Mouse (Mus musculus): ENCODE data around the gene Tmem235.

GRCm38 (mm10) chr11:117836306-117836705, 24.2 kb upstream of the Tmem235 start:
- no peak for TF ChIP-seq POLR2A (IDR thresholded peaks at IDR 0.05; ENCODE audit: extremely low read depth, insufficient read depth, low read length)
- TF ChIP-seq CTCF (IDR thresholded peaks at IDR 0.05; ENCODE audit: extremely low read depth, insufficient read depth, low read length), result no peak

Measured in cortical plate, adult 2 months (tissue).